Mouse (Mus musculus): ENCODE results near the gene Poglut1.

- TF ChIP-seq POLR2A (IDR thresholded peaks at IDR 0.05; ENCODE audit: low read depth, low read length) (no peak), CTCF (IDR thresholded peaks at IDR 0.05; ENCODE audit: extremely low read depth, insufficient read depth, insufficient read length, insufficient replicate concordance) (peak; percentile 85; the same call in 1 of the 2 replicates)
Measured at GRCm38 (mm10) chr16:38506041-38506634, 43.9 kb downstream of the Poglut1 start.

All from spleen, adult 2 months (tissue).